Mouse (Mus musculus) testis, adult 2 months (tissue): ENCODE data around the gene Itpkb.

Experiments
- CTCF ChIP-seq: fragments of 200-500 bp; IDR thresholded peaks from 2 replicates; pipeline ENCODE4 v1.5.1; 2012; ENCODE audit warnings: low read depth, mild to moderate bottlenecking, inconsistent platforms, low read length, moderate library complexity; ENCODE audit not compliant: control insufficient read depth, insufficient read depth, insufficient replicate concordance
- POLR2A ChIP-seq: fragments of 200-500 bp; IDR thresholded peaks from 2 replicates; pipeline ENCODE4 v1.6.1; 2012; ENCODE audit warnings: low read depth, mild to moderate bottlenecking, inconsistent platforms, low read length, moderate library complexity; ENCODE audit not compliant: control insufficient read depth

DNA sequence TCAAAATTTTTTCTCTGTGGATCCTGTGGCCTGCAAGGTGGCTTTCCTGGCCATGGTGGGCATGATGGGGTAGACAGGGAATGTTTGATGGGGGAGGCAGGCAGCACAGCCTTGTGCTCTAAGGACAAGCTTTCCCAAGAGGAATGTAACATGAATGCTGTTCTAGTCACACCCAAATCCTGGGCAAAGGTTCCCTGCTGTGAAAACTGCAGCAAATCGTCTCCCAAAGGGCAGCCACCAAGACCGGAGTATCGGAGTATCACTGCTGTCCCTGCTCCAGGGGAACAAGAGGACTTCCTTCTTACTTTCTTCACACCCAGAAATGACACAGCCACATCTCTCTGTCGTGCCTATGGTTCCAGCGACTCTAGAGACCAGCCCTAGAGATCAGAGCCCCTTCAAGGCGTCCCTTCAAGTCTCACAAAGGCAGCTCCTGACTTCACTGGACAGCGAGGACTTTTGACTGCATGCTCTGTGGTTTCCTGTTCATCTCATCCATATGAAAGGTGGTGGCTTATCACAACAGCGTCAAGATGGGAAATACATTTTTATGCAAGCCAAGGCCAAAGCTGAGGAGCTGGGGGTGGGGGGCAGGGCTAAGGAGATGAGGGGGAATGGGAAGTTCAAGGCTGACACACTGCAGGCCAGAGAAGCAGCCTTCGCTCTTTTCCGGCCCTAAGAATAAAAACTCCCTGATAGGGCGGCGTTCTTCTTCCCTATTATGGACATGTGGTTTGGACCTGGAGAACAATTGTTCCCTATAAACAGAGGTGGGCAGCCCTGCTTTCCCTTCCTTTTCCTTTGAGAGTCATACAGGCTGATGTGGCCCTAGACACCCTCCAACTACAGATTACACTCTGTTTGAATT, 27.8 kb upstream of the Itpkb start:
- TF ChIP-seq POLR2A (no peak), CTCF (no peak)
